Mouse (Mus musculus) adrenal gland, adult 18-20 months (tissue): ENCODE data around the gene Olfr544. TPM values are rescaled to one million over a fixed set of nuclear protein-coding genes. Genes with fewer than 3 reads are reported as not detected.

Experiments used
- DNase-seq, 2 experiments: peaks; one replicate each; pipeline ENCODE4 v3.0.0; 2021 to 2022; ENCODE audit warnings: low spot score in 2 of 2
- total RNA-seq, 2 experiments: library from RNA; stranded (reverse); gene quantifications; 1 replicate in 1 of 2; 2 replicates in 1 of 2; pipeline ENCODE4 v1.2.3; 2021

Olfr544 gene
- total RNA-seq, 2 experiments from 2014 or later = not detected

DNA sequence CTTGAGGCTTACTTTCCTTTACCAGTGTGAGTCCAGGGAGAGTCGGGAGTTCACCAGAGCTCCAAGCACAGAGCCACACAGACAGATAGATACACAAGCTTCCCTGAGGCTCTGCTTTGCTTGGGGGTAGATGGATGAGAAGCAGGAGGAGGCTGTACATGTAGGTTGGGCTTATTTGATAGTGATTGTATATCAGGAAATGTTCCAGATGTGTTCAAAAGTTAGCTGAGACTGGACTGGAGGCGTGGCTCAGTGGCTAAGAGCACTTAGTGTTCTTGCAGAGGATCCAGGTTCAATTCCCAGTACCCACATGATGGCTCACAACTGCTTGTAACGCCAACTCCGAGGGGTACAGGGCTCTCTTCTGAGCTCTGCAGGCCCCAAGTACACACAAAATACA, 9.7 kb downstream of the Olfr544 start:
- no peak for DNase-seq

DNA sequence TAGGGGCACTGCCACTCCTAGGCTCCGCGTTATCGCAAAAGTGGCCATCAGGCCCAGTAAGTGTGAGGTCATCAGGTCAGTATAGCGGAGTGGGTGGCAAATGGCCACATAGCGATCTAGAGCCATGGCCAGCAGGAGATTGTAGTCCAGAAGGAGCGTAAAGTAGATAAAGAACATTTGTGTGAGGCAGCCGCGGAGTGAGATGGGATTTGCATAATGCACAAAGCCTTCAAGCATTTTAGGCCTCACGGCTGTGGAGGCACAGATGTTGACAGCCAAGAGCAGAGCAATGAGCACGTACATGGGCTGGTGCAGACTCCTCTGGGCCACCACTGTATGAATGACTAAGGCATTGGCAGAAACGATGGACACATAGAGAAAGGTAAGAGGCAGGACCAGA, 10.7 kb downstream of the Olfr544 start:
- no peak for DNase-seq

DNA sequence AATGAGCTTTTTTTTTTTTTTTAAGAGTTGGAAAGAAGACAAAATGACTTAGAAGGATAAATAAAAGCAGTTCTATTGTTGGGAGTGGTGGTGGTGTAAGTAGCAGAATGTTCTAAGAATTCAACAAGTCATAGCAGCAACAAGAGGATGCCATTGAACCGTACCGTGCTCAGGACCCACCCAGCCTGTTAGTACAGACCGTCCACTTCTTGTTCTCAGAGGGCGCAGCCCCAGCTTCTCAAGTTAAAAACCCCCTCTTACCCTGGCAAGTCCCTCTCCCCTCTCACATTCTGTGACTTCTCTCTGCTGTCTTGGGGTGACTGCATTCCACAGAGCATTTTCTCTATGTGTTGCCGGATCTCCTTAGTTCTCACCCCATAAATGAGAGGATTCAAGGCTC, 11.5 kb downstream of the Olfr544 start:
- no peak for DNase-seq

DNA sequence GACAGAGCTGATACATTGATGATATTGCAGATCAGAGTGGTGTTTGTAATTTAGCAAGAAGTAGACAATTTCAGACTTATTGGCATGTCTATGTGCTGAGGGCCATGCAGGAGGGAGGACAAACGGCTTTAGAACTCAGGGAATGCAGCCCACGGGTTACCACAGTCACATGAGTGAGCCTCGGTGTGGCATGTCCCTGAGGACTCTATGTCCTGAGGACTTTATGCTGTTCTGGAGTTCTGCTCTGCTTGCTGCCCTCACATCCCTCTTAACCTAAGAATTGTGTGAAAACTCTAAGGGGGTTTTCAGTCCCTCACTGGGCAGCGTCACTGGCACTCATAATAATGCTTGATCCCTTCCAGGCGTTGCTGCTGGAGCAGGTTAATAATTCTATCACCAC, 15.4 kb downstream of the Olfr544 start:
- DNase-seq = no peak

DNA sequence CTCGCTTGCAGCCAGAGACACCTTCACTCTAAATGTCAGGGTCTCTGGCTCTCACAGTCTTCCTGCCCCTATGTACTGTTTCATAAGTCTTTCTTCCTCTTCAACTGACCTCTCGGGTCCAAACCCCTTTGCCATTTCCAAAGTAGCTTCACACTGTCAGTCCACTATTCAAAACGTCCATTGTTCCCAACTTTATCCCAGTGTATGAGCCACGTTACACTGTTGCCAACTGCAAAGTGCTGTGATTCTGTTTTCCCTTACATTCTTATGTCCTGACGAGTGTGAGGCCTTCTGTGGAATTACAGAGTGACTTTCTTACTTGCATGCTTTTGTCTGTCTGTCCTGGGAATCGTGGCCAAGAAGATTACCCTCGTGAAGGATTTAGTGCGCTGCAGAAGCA, 20.5 kb downstream of the Olfr544 start:
- DNase-seq = no peak

DNA sequence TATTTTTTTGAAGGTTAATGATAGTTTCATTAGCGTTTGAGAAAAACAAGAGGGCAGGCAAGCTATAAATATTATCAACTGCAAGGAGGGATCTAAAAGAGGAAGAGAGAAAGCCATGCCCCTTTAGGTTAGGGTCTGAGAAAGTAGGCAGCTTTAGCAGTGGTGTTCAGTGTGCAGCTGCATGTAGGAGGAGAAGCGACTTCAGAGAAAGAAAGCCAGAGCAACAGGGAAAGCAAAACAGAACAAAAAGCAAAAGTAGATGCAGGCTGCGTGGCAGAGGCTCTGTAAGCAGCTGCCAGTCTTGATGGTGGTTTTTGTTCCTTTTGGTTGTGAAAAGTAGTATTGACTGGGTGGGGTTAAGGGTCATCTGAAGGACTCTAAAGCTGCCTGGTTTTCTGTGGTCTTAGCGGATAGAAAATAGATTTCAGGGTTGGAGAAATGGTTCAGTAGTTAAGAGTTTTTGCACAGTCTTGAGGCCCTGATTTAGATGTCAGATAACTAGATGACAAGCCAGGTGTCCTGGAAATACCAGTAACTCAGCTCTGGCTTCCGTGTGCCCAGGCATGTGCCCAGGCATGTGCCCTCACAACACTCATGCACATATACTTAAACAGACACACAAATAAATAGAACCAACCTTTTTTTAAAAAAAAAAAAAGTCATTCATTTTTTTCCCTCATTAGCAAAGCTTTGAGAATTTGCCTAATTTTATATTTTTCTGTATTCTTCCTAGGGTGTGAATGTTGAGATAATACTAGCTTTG, 29.3 kb downstream of the Olfr544 start:
- DNase-seq = no peak

DNA sequence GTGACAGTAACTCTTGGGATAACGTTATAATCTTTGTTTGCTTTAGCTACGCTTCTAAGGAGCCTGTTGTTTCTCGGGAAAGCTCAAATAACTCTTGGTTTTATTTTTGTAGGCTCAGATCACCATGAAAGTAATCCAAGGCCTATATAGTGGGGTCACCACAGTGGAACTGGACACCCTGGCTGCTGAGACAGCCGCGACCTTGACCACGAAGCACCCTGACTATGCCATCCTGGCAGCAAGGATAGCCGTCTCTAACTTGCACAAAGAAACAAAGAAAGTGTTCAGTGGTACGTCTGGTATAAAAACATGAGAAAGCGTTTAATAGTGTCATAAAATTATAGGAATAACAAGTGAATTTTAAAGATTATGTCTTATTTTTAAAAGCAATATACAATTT, 41.7 kb downstream of the Olfr544 start:
- DNase-seq = no peak

DNA sequence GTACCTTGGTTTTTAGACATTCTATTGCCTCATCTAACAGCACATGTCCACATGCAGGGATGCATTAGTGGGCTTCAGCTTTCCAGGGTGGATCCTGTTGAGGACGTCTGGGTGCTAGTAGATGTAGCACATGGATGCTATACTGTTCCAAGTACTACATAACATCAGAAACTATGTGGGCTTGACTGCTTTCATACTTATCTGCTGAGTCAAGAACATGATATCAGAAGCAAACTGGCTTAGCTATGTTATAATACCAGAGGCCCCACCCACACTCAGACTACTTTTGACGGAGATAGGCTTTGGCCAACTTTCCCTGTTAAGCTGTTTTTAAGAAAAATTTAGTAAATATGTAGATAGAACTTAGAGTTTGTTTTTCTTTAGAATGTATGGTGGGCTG, 43.8 kb downstream of the Olfr544 start:
- no peak for DNase-seq

DNA sequence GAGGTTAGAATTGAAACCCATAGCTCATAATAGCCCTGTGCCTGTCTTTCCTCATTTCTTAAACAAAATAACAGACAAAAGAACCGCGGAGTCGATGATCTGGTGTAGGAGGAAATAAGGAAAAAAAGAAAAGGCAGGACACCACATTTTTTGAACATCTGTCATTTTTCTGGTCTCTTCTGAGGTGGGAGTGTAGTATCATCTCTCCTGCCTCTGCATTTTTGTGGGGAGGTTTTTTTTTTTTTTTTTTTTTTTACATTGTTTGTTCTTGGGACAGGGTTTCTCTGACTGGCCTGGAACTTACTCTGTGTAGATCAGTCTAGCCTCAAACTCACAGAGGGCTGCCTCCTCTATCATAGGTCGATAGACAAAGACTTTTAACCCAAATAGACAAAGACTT, 45.7 kb downstream of the Olfr544 start:
- DNase-seq = no peak

DNA sequence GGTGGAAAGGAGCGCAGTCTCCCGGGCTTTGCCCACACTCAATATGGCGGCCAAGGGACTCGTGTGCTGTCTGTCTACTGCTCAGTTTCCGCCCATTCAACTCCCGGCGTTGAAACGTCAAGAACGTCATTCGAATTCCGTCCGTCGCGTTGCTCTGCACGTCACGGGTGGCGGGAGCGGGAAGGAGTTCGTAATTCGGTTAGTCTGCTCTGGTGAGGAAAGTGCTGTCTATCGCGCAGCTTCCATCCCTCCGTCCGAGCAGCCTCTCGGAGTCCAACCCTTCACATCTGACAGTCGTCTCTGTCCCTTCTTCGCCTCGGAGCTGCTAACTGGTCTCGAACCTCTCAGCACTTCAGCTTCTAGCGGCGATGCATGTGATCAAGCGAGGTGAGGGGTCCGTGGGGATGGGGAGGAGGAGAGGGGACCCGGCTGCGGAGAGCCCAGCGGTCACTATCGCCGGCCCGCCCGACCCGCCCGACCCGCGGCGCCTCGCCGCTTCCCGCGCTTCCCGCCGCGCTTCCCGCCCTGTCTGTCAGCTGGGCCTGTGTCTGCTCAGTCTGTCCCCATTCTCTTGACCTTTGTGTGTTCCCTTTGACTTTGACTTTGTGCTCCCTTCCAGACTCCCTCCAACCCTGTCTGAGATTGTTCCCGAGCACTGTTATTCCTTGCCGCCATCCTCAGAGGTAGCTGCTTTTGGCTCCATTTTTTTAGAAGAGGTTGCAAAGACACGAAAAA, 46.3 kb downstream of the Olfr544 start, which contains the start of gene Rrm1:
Gene Rrm1 (plus strand): TSS at position 39 of the 735 bp plus-strand sequence.
- peak; percentile 88 to 91 for DNase-seq

DNA sequence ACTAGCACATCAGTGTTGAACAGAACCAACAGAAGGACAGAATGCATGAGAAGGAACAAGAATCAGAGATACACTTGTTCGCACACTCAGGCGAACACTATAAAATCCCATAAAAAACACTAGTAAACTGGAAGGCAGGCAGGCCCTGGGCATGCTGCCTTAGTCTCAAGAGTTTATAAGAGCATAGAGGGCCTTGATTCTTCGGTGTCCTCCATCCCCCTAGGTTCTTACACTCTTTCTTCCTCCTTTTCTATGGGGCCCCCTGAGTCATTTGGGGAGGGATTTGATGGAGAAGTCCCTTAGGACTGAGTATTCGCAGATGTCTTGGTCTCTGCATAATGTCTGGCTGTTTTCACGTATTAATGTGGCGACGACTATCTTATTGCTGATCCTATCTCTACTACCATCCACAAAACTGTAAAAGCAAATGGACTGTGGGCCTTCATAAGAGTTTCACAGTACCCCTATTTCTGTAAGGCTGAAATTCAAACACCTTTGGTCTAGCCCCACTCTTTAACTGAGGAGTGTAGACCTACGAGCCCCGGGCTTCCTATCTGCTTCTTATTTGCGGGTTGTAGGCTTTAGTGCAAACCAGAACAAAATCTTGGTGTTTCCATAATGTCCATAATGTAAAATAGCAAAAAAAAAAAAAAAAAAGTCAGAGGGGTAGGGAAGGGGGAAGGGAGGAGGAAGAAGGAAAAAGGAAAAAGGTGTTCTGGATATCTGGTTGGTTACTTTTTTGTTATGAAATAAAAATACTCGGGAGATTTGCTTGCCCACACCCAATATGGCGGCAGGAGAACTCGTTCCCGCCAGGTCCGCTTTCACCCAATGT, 47.1 kb downstream of the Olfr544 start:
- DNase-seq = no peak

DNA sequence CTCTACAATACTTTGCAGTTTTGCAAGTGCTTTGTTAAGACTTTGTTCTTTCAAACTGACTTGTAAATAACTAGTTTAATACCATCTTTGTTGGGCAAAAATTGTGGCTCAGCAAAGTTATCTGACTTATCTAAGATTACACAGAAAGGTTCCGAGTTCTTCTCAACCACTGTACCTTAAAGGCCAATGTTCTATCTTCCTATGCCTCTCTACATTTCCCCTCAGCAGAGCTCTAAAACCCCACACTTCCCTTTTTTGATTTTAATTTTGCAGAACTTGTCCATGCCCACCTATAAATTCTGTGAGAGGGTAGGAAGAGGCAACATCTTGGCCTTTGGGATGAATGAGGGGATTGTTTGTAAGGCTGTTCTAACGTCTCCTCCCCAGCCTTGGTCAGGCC, 53.8 kb downstream of the Olfr544 start:
- DNase-seq = no peak

Other genes with a start within 250 kb of the Olfr544 start
- gene Rhog, start 232.3 kb downstream of the Olfr544 start, total RNA-seq = 10 to 100 TPM; 43.5 to 55.7 TPM
- gene Stim1, start 220.5 kb downstream of the Olfr544 start, total RNA-seq = 10 to 100 TPM; 74.0 to 77.1 TPM
- 10 to 100 TPM; 13.9 to 15.4 TPM for gene Rrm1, start 46.6 kb downstream of the Olfr544 start, total RNA-seq
- gene Olfr543, start 6.6 kb downstream of the Olfr544 start, total RNA-seq = not detected
- not detected for gene Olfr545, start 11.3 kb upstream of the Olfr544 start, total RNA-seq
- gene Olfr547, start 46.4 kb upstream of the Olfr544 start, total RNA-seq = not detected
- gene Olfr548-ps1, start 52.6 kb upstream of the Olfr544 start, total RNA-seq = not detected
- gene Olfr549, start 61.6 kb upstream of the Olfr544 start, total RNA-seq = not detected
- gene Trim21, start 77.2 kb upstream of the Olfr544 start, total RNA-seq = 10 to 100 TPM; 12.1 to 14.6 TPM
- gene Olfr550, start 83.1 kb upstream of the Olfr544 start, total RNA-seq = not detected
- not detected for gene Olfr551, start 103.6 kb upstream of the Olfr544 start, total RNA-seq
- under 1 TPM in 1 of 2 experiments, not detected in 1; 0.10 TPM for gene Olfr552, start 109.5 kb upstream of the Olfr544 start, total RNA-seq
- gene Olfr553, start 129.9 kb upstream of the Olfr544 start, total RNA-seq = not detected
- not detected for gene Olfr554, start 150.1 kb upstream of the Olfr544 start, total RNA-seq
- gene Olfr555, start 170.5 kb upstream of the Olfr544 start, total RNA-seq = not detected
- gene Olfr556, start 176.6 kb upstream of the Olfr544 start, total RNA-seq = not detected
- gene Trim68, start 199.0 kb upstream of the Olfr544 start, total RNA-seq = 1 to 10 TPM; 7.8 to 9.1 TPM
- not detected for gene Olfr557, start 207.6 kb upstream of the Olfr544 start, total RNA-seq
- under 1 TPM; 0.36 to 0.45 TPM for gene Olfr558, start 213.9 kb upstream of the Olfr544 start, total RNA-seq
- not detected for gene Olfr33, start 230.8 kb upstream of the Olfr544 start, total RNA-seq
- gene Olfr559, start 239.2 kb upstream of the Olfr544 start, total RNA-seq = not detected